Mouse (Mus musculus) heart, adult 11 months (tissue): Measurements from ENCODE around the gene Crybb3.

Experiments used
- DNase-seq: peaks from one replicate; pipeline ENCODE4 v3.0.0; 2022

Crybb3 gene

GRCm38 (mm10) chr5:113101457-113101856, 20.1 kb upstream of the Crybb3 start:
- peak; percentile 86 for DNase-seq

GRCm38 (mm10) chr5:113100422-113100821, 19.0 kb upstream of the Crybb3 start:
- peak; percentile 90 for DNase-seq

DNA sequence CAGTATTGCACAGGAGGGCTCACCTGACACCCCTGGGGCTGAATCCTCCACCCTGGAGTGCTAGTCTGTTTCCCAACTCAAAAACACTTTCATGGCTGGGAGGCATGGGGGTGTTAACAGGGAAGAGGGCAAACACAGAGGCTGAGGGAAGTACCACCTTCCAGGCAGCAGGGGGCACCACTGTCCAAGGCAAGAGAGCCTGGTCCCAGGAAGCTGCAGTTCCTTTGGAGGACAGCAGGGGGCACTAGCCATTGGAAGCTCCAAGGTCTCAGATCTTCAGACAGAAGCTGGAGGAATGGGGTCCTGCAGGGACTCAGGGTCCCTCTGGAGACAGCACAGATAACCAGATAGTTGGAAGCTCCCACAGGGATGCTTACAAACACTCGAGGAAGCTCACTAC, 18.2 kb upstream of the Crybb3 start:
- peak; percentile 97 for DNase-seq

DNA sequence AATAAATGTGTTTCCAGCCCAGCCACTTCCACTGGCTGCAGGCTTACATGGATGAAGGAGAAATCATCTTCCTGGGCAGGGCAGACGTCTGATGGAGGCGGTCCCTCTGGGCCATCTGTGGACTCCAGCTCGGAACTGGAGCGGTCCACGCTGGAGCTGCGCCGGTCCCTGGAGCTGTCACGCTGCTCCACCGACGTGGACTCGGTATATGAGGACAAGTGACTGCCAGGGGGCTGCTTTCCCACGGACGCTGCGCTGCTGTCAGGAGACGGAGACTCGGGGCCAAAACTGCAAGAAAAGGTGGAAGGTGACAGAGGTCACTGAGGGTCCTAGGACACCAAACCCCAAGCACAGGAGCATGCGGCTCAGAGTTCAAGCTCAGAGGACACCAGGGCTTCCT, 16.2 kb upstream of the Crybb3 start:
- DNase-seq = peak; percentile 90

GRCm38 (mm10) chr5:113095456-113095855, 14.1 kb upstream of the Crybb3 start:
- DNase-seq = no peak

DNA sequence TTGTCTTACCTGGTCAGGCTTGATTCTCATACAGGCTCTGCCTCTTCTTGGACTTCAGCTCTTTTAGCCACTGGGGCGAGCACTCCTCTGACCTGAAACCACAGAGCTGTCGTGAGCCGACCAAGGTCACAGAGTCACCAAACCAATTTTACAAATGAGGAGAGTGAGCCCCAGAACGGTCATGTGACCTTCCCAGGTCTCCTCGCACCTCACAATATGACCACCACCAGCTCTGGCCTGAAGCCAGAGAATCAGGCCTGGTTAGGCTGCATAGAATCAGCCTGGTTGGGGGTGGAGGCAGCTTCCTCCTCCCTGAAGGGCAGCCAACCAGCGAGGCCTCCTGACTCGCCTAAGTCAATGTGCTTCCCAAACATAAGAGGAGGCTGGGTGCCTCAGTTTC, 11.0 kb upstream of the Crybb3 start:
- DNase-seq = peak; percentile 86

GRCm38 (mm10) chr5:113091162-113091561, 9.8 kb upstream of the Crybb3 start:
- peak; percentile 92 for DNase-seq

- peak; percentile 95 for DNase-seq
Measured at GRCm38 (mm10) chr5:113090750-113091149, 9.4 kb upstream of the Crybb3 start.

DNA sequence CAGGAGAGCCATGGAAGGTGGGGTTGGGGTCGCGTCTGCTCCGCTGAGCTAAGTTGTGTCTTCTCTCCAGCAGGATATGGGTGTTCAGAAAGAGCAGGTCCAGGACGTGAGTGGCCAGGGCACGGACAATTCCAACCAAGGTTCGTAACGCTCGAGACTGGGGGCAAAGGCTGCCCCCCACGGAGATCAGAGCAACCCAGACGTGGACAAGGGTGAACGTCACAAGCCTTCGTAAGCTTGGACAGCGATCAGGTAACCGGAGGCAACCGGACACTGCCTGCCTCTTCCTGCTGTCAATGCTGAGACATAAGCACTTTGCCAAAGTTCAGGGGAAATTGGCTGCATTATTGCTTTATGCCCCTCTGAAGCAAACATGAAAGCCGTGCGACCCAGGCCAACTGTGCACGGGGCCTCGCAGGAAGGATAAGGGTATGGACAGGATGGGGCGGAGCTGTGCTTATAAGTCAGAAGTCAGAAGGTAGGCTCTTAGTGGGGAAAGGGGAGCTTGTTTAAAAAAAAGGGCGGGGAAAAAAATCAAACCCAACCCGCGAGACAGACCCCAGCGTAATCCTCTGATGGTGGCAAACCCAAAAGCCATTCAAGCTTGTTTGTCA, 8.8 kb upstream of the Crybb3 start:
- DNase-seq = no peak

DNA sequence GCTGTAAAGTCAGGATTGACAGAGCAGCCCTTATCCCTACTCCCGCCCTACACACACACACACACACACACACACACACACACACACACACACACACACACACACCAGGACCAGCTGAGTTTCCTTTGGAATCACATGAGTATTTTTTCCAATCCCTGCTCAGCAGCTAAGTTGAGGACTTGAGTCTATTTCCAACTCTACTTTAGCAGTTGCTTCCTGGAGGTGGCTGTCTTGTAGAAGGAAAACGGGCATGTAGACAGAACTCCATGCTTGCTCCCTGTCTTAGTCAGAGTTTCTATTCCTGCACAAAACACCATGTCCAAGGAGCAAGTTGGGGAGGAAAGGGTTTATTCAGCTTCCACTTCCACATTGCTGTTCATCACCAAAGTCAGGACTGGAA, 6.1 kb upstream of the Crybb3 start:
- DNase-seq = no peak

DNA sequence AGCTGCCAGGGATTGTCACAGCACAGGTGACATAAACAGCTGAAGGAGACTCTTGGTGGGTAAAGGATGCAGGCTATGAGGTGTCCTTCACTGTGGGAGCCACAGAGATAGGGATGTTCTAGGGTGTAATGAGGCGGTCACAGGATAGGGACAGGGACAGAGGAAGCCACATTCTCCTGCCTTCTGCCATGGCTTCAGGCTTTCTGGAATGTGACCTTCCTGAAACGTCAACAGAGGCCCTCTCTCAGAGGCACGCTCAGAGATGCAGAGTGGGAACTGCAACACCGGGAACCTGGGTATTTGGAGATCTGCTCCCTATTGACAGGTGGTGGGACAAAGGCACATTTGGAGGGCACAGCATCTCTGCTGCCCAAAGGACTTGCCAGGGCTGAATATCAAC, 5.6 kb upstream of the Crybb3 start:
- DNase-seq = no peak

DNA sequence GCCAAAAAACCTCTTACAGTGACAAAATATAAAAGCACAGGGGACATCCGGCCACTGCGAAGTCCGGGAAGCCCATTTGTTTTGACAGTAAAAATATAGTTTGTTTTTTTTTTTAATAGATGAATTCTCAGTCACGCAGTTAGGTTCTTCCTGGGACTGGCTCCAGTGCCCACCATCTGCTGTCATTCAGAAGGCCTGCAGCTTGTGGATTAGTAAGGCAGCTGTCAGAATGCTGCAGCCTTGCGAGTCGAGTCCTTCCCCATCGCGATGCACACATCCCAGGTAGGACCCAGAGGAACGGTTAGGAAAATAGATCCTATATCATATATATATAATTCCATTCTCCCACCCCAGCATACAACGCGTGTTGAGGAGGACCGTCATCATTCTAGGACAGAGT, 5.1 kb upstream of the Crybb3 start:
- no peak for DNase-seq

DNA sequence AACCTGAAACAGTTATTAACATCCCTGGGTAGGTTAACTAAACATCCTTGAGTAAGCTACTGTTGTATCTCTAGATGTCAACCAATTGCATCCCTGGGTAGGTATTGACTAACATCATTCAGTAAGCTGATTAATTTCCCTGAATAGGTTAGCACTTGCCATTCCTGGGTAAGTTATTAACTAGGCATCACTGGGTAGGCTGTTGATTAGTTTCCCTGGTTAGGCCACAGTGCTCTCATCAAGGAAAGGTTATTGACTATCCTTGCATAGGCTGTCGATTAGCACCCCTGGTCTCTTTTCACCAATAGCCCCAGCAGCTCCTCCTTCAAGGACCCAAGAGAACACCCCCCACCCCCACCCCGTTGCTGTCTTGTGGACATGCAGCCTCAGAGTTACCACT, 4.5 kb upstream of the Crybb3 start:
- DNase-seq = no peak

- peak; percentile 81 for DNase-seq
Measured at GRCm38 (mm10) chr5:113084309-113084708, 2.9 kb upstream of the Crybb3 start.

DNA sequence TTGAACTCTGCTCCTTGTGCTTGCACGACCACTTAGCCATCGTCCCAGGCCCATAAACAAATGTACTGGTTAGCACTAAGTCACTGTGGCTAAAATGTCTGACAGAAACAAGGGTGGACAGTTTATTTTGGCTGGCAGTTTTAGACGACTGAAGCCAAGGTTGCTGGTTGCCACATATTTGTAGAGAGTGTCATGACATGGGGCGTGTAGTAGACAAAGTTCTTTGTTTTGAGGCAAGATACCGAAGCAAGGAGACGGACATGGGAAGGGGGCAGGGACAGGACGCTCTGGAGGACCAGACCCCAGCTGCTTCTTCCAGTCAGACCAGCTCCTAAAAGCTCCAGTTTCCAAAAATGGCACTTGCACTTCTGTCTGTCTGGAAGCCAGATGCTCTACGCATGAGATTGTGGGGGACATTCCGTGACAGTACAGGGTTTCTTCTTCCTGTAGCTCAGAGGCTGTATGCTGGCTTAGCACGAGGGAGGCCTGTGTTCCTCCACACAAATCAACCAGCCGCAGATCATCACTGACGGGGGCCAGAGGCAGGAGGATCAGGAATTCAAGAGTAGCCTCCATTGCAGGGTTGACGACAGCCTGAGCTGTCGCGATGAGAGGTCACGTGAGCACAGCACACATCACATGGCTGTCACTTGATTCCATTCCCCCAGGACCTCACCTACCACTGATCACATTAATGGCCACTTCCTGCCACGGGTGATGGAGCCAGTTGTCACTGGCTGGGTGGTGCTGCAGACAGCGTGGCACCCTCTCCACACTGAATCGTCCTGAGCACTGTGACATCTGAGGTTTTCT, 1.2 kb upstream of the Crybb3 start:
- DNase-seq = peak; percentile 94

DNA sequence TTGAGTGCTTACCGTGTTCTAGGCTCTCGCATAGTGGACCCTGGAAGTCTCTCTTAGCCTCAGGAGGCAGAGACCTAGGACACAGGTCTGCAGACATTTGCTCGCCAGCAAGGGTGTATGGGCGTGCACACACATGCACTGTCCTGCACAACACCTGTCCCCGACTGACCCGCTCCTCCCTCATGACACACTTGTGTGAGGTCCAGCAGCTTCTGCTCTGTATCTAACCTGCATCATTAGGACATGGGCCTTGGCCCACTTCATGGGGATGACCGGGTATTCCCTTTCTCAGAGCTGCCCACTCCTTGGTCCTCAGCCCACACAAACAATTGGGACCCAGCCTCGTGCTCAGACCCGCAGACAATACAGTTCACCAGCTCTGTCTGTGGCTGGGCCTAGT, 364 bp downstream of the Crybb3 start:
- peak; percentile 92 for DNase-seq

DNA sequence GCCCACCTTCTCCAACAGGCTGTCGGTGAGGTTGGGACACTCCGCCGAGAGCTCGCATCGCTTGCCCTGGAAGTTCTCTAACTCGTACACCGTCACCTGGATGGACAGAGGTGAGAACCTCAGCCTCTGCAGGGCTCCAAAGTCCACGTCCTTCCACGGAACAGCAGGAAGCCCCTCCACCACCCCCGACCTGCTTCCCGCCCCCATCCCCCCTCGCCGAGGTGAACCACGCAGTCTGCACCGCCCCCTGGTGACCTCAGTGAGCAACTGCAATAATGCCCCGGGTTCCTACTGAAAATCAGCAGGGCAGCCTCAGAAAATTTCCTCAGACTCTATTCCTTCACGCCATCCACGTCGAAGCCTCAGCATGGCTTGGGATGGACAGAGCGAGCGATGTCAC, 1.6 kb downstream of the Crybb3 start:
- DNase-seq = peak; percentile 92

DNA sequence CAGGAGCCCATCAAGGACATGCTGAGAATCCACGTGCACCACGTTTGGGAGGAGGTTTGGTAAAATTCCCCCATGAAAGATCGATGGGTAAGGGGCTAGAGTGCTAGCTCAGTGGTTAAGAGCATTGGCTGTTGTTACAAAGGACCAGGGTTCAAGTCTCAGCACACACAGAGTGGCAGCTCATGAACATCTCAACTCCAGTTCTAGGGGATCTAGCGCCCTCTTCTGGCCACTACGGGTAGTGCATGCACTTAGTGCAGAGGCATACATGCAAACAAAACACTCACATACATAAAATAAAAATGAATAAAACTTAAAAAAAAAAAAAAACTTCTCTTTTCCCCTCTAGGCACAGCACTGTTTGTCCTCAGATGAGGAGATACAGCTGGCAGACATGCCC, 2.7 kb downstream of the Crybb3 start:
- DNase-seq = no peak

DNA sequence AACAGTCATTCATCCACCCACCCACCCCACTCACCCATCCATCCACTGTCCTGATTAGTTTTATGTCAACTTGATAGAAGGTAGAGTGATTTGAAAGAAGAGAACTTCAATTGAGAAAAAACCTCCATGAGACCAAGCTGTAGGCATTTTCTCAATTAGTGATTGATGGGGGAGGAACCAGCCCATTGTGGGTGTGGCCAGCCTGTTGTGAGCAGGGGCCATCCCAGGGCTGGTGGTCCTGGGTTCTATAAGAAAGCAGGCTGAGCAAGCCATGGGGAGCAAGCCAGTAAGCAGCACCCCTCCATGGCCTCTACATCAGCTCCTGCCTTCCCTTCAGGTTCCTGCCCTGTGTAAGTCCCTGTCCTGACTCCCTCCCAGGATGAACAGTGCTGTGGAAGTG, 11.4 kb downstream of the Crybb3 start, which contains the start of gene Crybb2:
Gene Crybb2, minus strand, starts transcription at position 101 of the 400 bp plus-strand sequence.
- peak; percentile 84 for DNase-seq

- DNase-seq = peak; percentile 95
Measured at GRCm38 (mm10) chr5:113054308-113054707, 27.1 kb downstream of the Crybb3 start.

DNA sequence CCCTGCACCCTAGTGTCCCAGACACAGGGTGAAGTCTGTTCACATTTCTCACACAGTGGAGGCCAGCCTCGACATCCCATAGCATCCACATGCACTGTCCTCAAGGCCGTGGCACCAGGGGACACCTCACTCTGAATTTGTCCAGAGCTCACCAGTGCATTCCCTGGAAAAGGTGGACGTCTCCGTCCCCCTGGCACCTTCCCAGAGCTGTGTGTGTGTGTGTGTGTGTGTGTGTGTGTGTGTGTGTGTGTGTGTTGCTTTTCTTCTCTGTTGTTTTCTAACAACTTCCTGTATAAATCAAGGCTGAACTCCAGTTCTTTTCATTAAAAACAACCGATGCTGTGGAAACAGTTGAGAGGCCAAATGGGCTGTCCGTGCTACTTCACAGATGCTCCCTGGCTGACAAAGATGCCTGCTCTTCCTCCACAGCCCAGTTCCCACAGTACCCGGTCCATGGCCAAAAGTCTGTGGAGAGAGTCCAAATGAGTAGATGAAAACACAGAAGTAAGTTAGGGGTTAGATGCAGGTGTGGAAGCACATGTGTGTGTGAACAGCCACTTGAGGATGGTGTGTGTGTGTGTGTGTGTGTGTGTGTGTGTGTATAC, 30.7 kb downstream of the Crybb3 start:
- no peak for DNase-seq

- DNase-seq = no peak
Measured at GRCm38 (mm10) chr5:113049876-113050275, 31.5 kb downstream of the Crybb3 start.

- no peak for DNase-seq
Measured at GRCm38 (mm10) chr5:113045511-113046273, 35.7 kb downstream of the Crybb3 start.
